Mouse (Mus musculus): ENCODE data around the gene Usp29.
A peak's percentile ranks its signal among the peaks of the same experiment; 100 is the strongest.
"Not testable (repeated sequence)": the region's sequence is repeated elsewhere in the genome, so short reads cannot be mapped to it uniquely, and the experiment has no call there.

Gene Usp29

DNA sequence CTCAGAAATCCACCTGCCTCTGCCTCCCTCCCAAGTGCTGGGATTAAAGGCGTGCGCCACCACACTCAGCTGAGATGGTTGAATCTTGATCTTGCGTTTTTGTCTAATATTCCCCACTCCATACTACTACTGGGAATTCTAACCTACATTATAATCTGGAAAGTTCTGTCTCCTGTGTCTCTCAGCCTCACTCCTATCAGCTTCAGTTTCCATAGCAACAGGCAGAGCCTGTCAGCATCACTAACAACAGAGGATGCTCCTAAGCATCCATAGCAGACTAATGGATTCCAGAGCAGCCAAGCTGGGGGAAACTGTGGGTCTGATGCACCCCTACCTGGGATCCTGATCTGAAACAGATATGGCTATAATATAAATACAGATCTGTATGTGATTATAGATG is 193.1 kb downstream of the Usp29 start:
- DNase-seq (ENCODE audit: low read depth, low spot score): peak; percentile 51

DNA sequence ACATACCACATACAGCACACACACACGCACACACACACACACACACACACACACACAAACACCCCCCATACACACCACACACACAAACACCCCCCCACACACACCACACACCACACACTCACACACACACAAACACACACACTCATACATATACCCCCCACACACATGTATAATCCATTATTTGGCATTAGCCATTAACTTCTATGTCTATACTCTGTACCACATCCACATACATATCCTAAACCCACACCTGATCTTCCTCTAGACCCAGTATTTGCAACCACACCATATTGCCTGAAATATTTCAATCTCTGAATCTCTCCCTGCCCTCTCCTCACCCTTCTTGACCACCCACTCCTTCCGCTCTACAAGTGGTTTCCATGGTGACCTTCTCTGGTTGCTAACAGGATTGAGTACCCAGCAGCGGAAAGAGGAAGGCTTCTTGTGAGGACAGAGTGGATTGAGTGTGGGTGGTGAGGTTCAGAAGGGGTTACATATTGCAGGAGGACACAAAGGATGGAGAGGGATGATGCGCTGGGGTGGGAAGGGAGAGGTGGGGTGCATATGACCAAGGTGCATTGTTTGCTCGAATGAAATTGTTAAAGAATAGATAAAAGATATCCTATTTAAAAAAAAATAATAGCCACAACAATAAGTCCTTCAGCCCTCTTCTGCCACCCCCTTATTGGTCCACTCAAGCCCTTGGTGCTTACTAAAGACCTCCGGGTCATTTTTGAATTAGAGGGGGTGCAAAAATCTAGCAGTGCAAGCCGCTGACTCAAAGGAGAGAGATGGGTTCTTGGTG is 195.8 kb downstream of the Usp29 start:
- peak; percentile 68 for DNase-seq (ENCODE audit: low read depth, low spot score)

DNA sequence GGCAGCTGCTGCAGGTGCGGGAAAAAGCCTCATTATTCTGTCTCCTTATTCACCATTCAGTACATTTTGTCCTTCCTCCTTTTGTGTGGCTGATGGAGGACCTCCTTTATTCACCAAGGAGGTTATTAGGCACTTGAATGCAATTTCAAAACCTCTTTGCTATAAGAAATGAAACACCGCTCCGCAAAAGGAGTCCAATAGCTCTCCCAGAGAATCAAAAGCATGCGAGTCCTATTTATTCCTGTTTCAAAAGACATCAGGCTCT is 196.3 kb downstream of the Usp29 start:
- peak; percentile 34 for DNase-seq (ENCODE audit: low read depth, low spot score)

DNA sequence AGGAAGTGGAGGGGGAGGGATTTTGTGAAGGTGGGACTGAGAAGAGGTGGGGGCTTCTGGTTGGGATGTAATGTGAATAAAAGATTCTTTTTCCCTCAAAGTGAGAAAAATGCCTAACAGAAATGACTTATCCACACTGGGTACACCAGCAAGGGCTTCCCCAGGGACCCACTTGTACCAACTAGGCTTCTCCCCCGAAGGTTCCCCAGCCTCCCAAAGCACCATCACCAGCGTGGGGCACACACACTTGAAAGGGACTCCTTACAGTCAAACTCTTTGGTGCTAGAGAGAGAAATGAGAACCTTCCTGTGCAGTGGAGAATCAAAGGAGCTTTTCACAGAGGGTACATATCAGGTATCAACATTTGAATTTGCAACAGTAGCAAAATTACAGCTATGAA is 198.9 kb downstream of the Usp29 start:
- no peak for DNase-seq (ENCODE audit: low read depth, low spot score)

DNA sequence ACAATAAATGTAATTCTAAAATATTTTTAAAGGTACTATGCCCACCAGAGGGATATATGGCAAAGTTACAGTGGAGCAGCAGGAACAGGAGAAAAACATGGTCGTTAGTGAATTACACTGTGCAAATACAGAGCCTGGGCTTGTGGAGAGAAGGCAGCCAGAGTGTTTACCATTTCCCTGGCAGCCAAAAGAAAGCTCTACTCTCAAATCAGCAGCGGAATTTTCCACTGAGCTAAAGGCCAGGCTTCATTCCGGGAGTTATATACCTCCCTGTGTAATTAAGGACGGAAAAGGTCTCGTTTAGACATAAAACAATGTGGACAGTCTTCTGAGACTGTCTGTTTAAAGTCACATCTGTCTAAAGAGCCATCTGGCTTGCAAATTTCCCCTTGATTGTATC is 204.4 kb downstream of the Usp29 start:
- DNase-seq (ENCODE audit: low read depth, low spot score): peak; percentile 31

DNA sequence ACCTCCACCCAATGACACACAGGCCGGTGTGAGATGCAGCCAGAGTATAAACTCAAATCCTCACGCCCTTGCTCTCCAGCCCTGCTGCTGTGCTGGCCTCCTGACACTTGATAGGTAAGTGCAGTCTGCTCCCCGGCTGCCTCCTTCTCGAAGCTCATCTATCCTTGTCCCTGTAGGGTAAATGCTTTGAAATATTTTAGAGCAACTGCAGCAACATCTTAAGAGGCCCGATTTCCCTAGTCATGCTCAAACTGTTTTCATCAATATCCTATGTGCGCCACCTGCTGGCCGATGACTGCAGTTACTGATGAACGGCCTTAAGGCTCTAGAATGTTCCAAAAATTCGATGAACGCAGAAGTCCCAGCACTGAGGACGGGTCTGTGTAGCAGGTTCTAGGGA is 206.7 kb downstream of the Usp29 start:
- DNase-seq (ENCODE audit: low read depth, low spot score): peak; percentile 92

DNA sequence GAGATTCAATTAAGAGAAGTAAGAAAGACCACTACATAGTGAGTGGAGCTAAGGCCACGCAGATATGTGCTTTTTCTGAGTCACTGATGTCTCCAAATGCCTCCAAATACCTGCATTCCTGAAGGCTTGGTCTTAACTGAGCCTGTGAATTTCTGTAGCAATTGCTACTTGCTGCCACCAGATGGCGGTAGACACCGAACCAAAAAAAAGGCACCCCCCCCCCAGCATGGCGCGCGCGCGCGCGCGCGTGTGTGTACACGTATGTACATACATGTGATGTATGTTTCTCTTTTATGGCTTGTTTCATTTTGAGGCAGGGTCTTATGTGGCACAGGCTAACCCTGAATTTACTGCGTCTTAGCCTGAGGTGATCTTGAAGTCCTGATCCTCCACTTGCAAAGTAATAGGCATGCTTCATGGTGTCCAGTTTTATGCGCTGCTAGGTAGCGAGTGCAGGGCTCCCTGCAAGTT is 210.4 kb downstream of the Usp29 start:
- peak; percentile 66 for DNase-seq (ENCODE audit: low read depth, low spot score)

DNA sequence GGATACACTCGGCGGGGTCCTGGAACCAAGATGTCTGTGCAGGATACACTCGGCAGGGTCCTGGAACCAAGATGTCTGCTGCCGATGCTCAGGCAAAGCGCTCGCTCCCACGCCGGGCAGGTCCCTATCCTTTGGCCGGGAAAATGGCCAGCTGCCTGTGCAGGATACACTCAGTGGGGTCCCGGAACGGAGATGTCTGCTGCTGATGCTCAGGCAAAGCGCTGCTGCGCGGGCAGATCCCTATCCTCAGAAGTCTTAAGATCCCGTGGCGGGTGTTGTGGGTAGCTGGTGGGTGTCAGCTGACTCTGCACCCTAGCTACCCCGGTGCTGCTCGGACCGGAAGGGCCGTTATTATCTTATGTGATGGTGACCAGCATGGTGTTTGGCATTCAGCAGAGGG is 217.7 kb downstream of the Usp29 start:
- DNase-seq (ENCODE audit: low read depth, low spot score): peak; percentile 49

DNA sequence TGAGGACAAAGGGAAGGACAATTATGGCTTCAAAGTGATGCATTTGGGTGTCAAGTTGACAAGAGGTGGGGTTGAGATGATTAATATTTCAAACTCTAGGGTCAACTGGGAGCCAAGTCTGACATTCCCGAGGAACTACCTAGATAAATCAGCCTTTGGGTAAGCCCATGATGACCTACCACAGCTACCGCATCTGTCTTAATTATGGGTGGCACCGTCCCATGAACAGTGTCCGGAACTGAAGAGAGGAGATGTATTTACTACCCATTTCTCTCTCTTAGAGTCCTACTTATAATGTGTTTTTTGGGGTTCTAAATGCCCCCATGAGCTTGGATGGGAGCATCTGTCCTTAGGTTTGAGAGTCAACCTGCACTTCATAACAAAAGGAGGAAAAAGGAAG is 226.2 kb downstream of the Usp29 start:
- no peak for DNase-seq (ENCODE audit: low read depth, low spot score)

DNA sequence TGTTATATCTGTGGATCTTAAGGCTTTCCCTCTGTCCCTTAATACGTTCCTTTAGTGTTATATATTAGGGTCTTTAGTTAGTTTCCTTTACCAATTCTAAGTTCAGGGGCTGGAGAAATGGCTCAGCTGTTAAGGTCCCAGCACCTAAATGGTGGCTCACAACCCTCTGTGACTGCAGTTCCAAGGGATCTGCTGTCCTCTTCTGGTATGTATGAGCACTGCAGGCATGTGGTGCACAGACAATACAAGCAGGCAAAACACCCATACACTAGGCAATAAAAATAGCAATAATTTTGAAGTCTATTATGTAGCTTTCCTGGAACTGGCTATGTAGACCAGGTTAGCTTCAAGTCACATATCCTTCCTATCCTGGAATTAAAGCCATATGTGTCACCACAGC is 228.2 kb downstream of the Usp29 start:
- DNase-seq (ENCODE audit: low read depth, low spot score): no peak

DNA sequence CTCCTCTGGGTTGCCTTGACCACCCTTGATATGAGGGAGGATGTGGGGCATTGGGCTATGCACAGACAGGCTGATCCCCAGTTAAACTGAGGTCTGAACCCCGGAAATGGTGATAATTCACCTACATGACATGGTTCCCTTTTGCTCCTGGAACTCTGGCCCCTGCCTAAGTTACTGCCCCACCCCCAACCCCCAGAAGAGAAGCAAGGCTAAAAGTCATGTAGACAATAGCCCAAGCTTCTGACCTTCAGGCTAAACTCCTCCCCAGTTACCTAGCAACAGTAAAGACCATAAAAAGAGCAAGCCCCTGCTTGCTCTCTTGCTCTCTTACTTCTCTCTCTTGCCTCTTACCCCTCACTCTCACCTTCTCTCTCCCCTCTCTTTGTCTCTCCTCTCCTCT is 243.2 kb downstream of the Usp29 start:
- DNase-seq (ENCODE audit: low read depth, low spot score): no peak

DNA sequence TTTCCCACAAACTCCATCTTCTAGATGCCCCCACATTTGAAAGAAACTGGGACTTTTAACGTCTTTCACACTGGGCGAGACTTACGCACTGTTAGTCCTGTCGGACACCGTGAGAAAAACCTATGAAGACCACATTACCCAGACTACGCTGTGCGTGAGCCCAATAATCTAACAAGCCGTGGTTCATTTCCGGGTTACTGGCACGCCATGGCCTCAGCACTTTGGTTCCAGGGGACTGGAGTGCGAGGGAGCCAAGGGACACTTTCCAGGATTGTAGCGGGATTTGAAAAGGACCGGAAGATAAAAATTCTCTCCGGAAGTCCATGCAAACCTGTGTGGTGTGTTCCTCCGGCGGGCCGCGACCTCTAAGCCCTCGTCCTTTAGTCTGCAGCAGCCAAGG is 246.5 kb downstream of the Usp29 start:
- no peak for DNase-seq (ENCODE audit: low read depth, low spot score)

DNA sequence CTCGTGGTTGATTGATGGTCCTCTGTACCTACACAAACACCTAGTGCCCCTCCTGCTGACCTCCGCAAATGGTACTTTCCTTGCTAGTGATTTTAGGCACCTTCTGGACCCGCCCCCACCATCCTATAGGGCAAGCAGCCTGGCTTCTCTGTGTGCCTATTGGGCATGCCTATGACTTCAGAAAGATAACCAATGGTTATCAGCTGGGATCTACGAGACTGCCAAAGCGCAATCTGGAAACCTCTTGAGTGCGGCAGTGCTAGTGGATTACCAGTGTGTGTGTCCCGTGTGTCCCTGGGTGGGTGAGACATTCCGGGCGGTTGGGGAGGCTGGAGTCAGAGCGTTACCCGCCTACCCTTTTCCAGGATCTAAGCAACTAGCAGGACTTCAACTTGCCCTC is 264.9 kb downstream of the Usp29 start, which contains the start of gene Aurkc:
Aurkc (plus strand) TSS at position 50 of the 400 bp plus-strand sequence.
- DNase-seq (ENCODE audit: low read depth, low spot score): not testable (repeated sequence)

DNA sequence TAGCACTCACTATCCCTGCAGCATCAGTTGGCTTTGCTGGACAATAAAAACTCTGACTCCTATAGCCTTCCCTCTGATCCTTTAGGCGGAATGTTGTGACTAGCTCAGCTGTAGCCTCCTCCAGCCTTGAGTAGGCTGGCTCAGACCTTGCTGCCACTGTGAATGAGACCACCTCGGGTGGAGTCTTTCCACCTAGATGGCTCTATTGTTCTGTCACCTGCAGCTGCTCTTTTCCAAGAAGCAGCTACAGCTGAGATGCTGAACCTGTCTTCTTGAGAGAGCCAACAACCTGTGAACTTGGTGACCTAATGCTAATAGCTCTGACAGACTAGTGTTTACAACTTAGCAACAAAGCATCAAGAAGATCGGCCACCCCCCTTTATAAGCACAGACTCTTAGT is 268.5 kb downstream of the Usp29 start:
- DNase-seq (ENCODE audit: low read depth, low spot score): not testable (repeated sequence)

DNA sequence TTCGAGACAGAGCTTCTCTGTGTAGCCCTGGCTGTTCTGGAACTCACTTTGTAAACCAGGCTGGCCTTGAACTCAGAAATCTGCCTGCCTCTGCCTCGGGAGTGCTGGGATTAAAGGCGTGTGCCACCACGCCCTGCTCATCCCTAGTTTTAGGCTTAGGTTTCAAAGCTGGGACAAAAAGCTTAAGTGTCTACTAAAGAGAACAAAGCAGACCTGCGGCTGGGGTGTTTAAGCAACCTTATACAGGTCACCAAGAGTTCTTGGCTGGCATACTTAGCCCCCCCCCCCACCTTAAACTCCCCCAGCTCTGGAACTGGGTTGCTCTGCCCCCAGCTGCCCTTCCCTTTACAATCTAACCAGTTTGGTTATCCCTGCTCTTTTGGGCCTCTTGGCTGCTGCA is 275.1 kb downstream of the Usp29 start:
- DNase-seq (ENCODE audit: low read depth, low spot score): not testable (repeated sequence)

Data from brain, adult 2 months (tissue).